Mouse (Mus musculus) midbrain, embryonic 10.5 days (tissue): Measurements from ENCODE around the gene Sft2d2. TPM values are rescaled to one million over a fixed set of nuclear protein-coding genes. Genes with fewer than 3 reads are reported as not detected.

Source experiments
- DNase-seq: peaks from one replicate; pipeline ENCODE4 v3.0.0-alpha.2; 2017; ENCODE audit warnings: low spot score
- H3K27ac ChIP-seq: fragments of 300-500 bp; sonication (generic); replicated peaks from 2 replicates; pipeline ENCODE4 v1.5.1; 2016; ENCODE audit warnings: mild to moderate bottlenecking
- H3K27me3 ChIP-seq: fragments of 300-500 bp; sonication (generic); 2 replicates; pipeline ENCODE4 v1.6.1; 2016; ENCODE audit warnings: low read depth, mild to moderate bottlenecking; ENCODE audit not compliant: poor library complexity, severe bottlenecking
- H3K36me3 ChIP-seq: fragments of 300-500 bp; sonication (generic); 2 replicates; pipeline ENCODE4 v1.6.1; 2016; ENCODE audit warnings: mild to moderate bottlenecking, moderate library complexity
- H3K4me1 ChIP-seq: fragments of 300-500 bp; sonication (generic); 2 replicates; pipeline ENCODE4 v1.6.1; 2016
- H3K4me3 ChIP-seq: fragments of 300-500 bp; sonication (generic); 2 replicates; pipeline ENCODE4 v1.5.1; 2016; ENCODE audit warnings: mild to moderate bottlenecking, moderate library complexity
- H3K9me3 ChIP-seq: fragments of 300-500 bp; sonication (generic); replicated peaks from 2 replicates; pipeline ENCODE4 v1.6.1; 2016; ENCODE audit warnings: mild to moderate bottlenecking
- WGBS: fragments of 180-500 bp; shearing (Covaris S2); methylation state at CpG from one replicate; pipeline ENCODE4 v1.1.7; 2016; 5-methylcytosine and 5-hydroxymethylcytosine counted together
- polyA plus RNA-seq: library from polyadenylated mRNA; unstranded; fragments of >200 nt; fragmentation: Nextera tagmentation; extraction: Ambion mirVana; gene quantifications from 2 replicates; pipeline ENCODE4 v1.2.1, GENCODE M21; 2016

Gene Sft2d2
- polyA plus RNA-seq, 1 experiment from 2014 or later, result 7.6 TPM

- no peak overlapping the region for H3K27ac ChIP-seq
- no peaks in the 10 kb centered on the region for H3K9me3 ChIP-seq
- H3K4me3 ChIP-seq, result no peak overlapping the region
- WGBS, result 92% methylated on average over 4 of the region's 4 CpGs
- H3K27me3 ChIP-seq, result no peaks in the 10 kb centered on the region
- no peaks in the 10 kb centered on the region for H3K4me1 ChIP-seq
- no peak for DNase-seq
- H3K36me3 ChIP-seq, result no peaks in the 10 kb centered on the region
Observed at GRCm38 (mm10) chr1:165154162-165154561, 40.1 kb downstream of the Sft2d2 start.

DNA sequence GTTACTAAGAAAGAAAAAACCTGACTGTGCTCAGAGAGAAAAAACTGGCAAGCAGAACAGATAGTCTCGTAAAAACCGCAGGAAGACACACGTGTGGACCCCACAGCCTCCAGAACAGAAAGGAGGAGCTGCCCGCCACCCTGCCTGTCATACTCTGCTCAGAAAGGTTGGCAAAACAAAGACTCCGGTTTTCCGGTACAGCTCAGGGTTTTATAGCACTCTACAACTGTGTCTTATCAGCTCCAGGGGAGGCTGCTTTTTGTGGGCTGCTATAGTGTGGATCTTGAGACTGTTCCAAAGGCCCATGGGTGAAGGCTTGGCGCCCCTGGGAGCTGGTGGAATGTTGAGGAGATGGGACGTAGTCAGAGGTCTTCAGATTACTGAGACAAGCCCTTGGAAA lies 43.0 kb downstream of the Sft2d2 start:
- H3K4me3 ChIP-seq, result no peak overlapping the region
- H3K36me3 ChIP-seq, result no peaks in the 10 kb centered on the region
- 89% methylated on average over 8 of the region's 8 CpGs for WGBS

GRCm38 (mm10) chr1:165142343-165142916 lies 51.8 kb downstream of the Sft2d2 start:
- Histone ChIP-seq H3K27me3 (no peaks in the 10 kb centered on the region), H3K9me3 (no peaks in the 10 kb centered on the region), H3K27ac (no peak overlapping the region), H3K36me3 (no peaks in the 10 kb centered on the region), H3K4me3 (no peak overlapping the region), H3K4me1 (no peaks in the 10 kb centered on the region)
- WGBS, result 85% methylated on average over 12 of the region's 12 CpGs
- DNase-seq, result no peak

More for the DNA sequence above, 43.0 kb downstream of the Sft2d2 start:
- no peaks in the 10 kb centered on the region for H3K4me1 ChIP-seq
- no peaks in the 10 kb centered on the region for H3K9me3 ChIP-seq
- DNase-seq, result no peak
- H3K27ac ChIP-seq, result no peak overlapping the region
- no peaks in the 10 kb centered on the region for H3K27me3 ChIP-seq

DNA sequence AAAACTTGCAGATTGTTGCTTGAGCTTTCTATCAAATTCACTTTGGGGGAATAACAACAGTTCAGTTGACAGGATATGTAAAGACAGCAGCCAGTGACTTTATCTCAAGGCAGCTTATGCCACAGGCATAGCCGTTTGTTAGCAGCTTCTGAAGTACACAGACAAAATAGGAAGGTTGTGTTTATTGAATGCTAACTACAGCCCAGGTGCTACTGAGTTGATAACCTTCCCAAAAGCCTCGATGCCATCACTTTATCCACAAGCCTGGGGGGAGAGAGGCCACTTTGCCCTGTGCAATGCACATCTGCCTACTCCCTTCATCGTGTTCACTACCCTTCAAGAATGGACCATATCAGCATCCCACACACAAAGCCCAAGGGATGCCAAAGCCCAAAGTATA lies 54.0 kb downstream of the Sft2d2 start:
- Histone ChIP-seq H3K36me3 (no peaks in the 10 kb centered on the region), H3K27me3 (no peaks in the 10 kb centered on the region), H3K4me1 (no peaks in the 10 kb centered on the region), H3K27ac (no peak overlapping the region), H3K4me3 (no peak overlapping the region), H3K9me3 (no peaks in the 10 kb centered on the region)
- 80% methylated on average over 3 of the region's 3 CpGs for WGBS
- no peak for DNase-seq

GRCm38 (mm10) chr1:165133858-165134257 lies 60.4 kb downstream of the Sft2d2 start:
- Histone ChIP-seq H3K27me3 (no peaks in the 10 kb centered on the region), H3K36me3 (no peaks in the 10 kb centered on the region), H3K4me1 (no peaks in the 10 kb centered on the region), H3K9me3 (no peaks in the 10 kb centered on the region), H3K4me3 (no peak overlapping the region), H3K27ac (no peak overlapping the region)
- WGBS, result 79% methylated on average over 2 of the region's 2 CpGs
- no peak for DNase-seq

- Histone ChIP-seq H3K9me3 (no peaks in the 10 kb centered on the region), H3K4me1 (no peaks in the 10 kb centered on the region), H3K36me3 (no peaks in the 10 kb centered on the region), H3K4me3 (no peak overlapping the region), H3K27ac (no peak overlapping the region), H3K27me3 (no peaks in the 10 kb centered on the region)
- no peak for DNase-seq
- 82% methylated on average over 5 of the region's 5 CpGs for WGBS
Observed at GRCm38 (mm10) chr1:165133279-165133678, 61.0 kb downstream of the Sft2d2 start.

GRCm38 (mm10) chr1:165132187-165132877 lies 61.9 kb downstream of the Sft2d2 start:
- Histone ChIP-seq H3K27ac (no peak overlapping the region), H3K4me1 (no peaks in the 10 kb centered on the region), H3K4me3 (no peak overlapping the region), H3K27me3 (no peaks in the 10 kb centered on the region), H3K36me3 (no peaks in the 10 kb centered on the region), H3K9me3 (no peaks in the 10 kb centered on the region)
- DNase-seq, result peak; percentile 78
- 74% methylated on average over 14 of the region's 14 CpGs for WGBS

DNA sequence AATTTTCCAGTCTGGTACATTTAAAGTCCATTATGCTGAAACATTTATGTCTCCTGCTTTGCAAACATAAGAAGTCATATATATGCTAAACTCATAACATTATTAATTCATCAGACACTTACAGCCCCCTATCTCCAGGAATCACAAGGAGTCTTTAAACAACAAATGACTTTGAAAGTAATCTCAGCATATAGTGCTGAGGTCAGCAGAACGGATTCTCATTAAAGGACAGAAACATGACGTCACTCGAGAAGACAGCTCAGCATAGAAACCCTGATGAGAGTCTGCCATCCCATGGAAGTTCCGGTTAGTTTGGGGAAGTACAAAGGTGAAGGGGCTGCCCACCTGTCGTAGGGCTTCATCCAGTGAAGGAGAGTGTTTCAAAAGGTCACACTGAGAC lies 64.7 kb downstream of the Sft2d2 start:
- no peaks in the 10 kb centered on the region for H3K27me3 ChIP-seq
- H3K4me3 ChIP-seq, result no peak overlapping the region
- WGBS, result 80% methylated on average over 5 of the region's 5 CpGs
- no peak for DNase-seq
- H3K4me1 ChIP-seq, result no peaks in the 10 kb centered on the region
- no peaks in the 10 kb centered on the region for H3K36me3 ChIP-seq
- no peaks in the 10 kb centered on the region for H3K9me3 ChIP-seq
- H3K27ac ChIP-seq, result no peak overlapping the region

Other genes with a start within 250 kb of the Sft2d2 start
- not detected in 2 replicates for gene Tbx19, start 33.7 kb downstream of the Sft2d2 start, polyA plus RNA-seq
- gene Tiprl, start 42.6 kb upstream of the Sft2d2 start, polyA plus RNA-seq, result 91.5 and 99.2 TPM in 2 replicates
- gene Gpr161, start 101.4 kb upstream of the Sft2d2 start, polyA plus RNA-seq, result 1.4 and 1.6 TPM in 2 replicates